Mouse (Mus musculus): ENCODE measurements around the gene Nap1l1. TPM values are rescaled to one million over a fixed set of nuclear protein-coding genes. Genes with fewer than 3 reads are reported as not detected.

Nap1l1 gene
- total RNA-seq, 2 experiments from 2014 or later, result 55.0 to 60.9 TPM

- peak; percentile 23 for DNase-seq (ENCODE audit: low spot score)
- intact Hi-C loops (cut with DNase I), result no loop called here
Observed at GRCm38 (mm10) chr10:111539724-111540324, 66.8 kb downstream of the Nap1l1 start.

GRCm38 (mm10) chr10:111540678-111541077 lies 67.7 kb downstream of the Nap1l1 start:
- intact Hi-C loops (cut with DNase I), result no loop called here
- DNase-seq (ENCODE audit: low spot score), result no peak

GRCm38 (mm10) chr10:111543106-111543505 lies 70.1 kb downstream of the Nap1l1 start:
- intact Hi-C loops (cut with DNase I), result no loop called here
- no peak for DNase-seq (ENCODE audit: low spot score)

GRCm38 (mm10) chr10:111543781-111544260 lies 70.8 kb downstream of the Nap1l1 start:
- DNase-seq (ENCODE audit: low spot score), result peak; percentile 19
- intact Hi-C loops (cut with DNase I), result loop anchor here (1.0 kb wide), 1 partner anchor 38 kb away; the partner anchor contains the start of gene Phlda1

- DNase-seq (ENCODE audit: low spot score), result no peak
- intact Hi-C loops (cut with DNase I), result loop anchor here (1.0 kb wide), 1 partner anchor 38 kb away; the partner anchor contains the start of gene Phlda1
Observed at GRCm38 (mm10) chr10:111544311-111544710, 71.3 kb downstream of the Nap1l1 start.

- no peak for DNase-seq (ENCODE audit: low spot score)
- intact Hi-C loops (cut with DNase I), result loop anchor here (5.0 kb wide), 1 partner anchor 37 kb away; no protein-coding TSS in a partner anchor
Observed at GRCm38 (mm10) chr10:111545648-111546047, 72.6 kb downstream of the Nap1l1 start.

Other genes with a start within 250 kb of the Nap1l1 start
- gene Bbs10, start 174.5 kb upstream of the Nap1l1 start, total RNA-seq (2021), result 1 to 10 TPM; 2.5 to 2.8 TPM
- 10 to 100 TPM; 16.9 to 18.8 TPM for gene Phlda1, start 33.1 kb downstream of the Nap1l1 start, total RNA-seq (2021)

Measured in heart, postnatal 25 days (tissue).